Mouse (Mus musculus) retina, embryonic 14.5 days (tissue): ENCODE data around the gene Osbpl11.
"Not testable (repeated sequence)": the region's sequence is repeated elsewhere in the genome, so short reads cannot be mapped to it uniquely, and the experiment has no call there.

Experiments used
- DNase-seq: peaks from one replicate; pipeline ENCODE4 v3.0.0-alpha.2; 2015; ENCODE audit warnings: low spot score

The Osbpl11 gene

GRCm38 (mm10) chr16:33184901-33185260 is at the start of gene Osbpl11:
Gene Osbpl11 (plus strand): TSS chr16:33185071.
- DNase-seq = peak; percentile 98

DNA sequence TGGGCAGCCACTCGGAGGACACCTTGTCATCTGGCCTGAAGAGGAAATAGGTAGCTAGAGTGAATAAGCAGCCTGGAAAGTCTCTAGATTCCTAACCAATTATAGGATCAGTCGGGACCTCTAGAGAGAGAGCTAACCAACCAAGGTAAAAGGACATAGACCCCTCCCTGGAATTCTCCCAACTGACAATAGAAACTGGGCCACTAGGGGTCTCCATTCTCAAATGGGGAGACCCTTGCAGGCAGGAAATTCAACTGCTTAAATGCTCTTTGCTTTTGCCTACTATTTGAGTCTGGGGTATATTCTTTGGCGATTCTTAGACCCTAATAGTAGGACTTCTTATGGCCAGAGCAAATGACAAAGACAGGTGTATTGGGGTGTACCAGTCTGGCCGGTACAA is 49.7 kb upstream of the Osbpl11 start:
- DNase-seq = peak; percentile 47

GRCm38 (mm10) chr16:33139061-33139460 is 45.8 kb upstream of the Osbpl11 start:
- DNase-seq = not testable (repeated sequence)

DNA sequence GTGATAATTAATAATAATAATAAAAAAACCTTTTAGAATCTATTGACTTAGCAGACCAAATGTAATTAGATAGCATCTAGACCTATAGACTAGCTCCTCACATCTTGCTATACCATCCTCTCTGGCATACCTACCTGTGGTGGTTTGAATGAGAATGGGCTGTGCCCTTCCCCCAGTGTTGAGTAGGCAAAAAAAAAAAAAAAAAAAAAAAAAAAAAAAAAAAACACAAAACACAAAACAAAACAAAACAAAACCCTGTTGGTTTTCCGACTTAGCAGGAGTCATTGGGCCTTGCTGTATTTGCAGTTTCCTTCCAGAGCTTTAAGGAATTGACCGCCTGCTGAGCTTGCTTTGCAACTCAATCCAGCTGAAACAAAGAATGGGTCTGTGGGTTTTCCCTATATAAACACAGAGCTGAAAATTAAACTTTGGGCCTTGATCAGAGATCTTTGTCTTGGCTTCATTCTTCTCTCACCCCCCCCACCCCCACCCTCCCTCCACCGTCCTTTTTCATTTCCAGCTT is 43.1 kb upstream of the Osbpl11 start:
- no peak for DNase-seq

DNA sequence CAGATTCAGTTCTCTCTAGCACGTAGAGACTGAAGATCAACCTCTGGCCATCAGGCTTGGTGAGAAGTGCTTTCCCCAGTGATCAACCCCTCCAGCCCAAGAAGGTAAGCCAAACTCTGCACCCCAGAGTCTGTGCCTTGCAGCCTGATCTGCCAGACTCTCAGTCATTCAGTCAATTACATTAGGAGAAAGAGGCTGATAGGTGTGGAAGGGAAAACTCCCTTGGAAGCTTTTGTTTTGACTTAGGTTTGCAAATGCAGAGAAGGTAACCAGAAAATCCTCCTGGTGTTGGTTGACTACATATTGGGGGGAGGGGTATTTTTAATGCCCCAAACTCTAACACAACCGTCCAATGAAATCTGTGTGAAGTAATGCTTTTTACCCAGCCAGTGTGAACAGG is 41.4 kb upstream of the Osbpl11 start:
- DNase-seq = no peak

- DNase-seq = no peak
Measured at GRCm38 (mm10) chr16:33146185-33146584, 38.7 kb upstream of the Osbpl11 start.

GRCm38 (mm10) chr16:33148135-33148534 is 36.7 kb upstream of the Osbpl11 start:
- DNase-seq = no peak

- not testable (repeated sequence) for DNase-seq
Measured at GRCm38 (mm10) chr16:33150875-33151274, 34.0 kb upstream of the Osbpl11 start.

GRCm38 (mm10) chr16:33151558-33151957 is 33.3 kb upstream of the Osbpl11 start:
- DNase-seq = no peak

GRCm38 (mm10) chr16:33154992-33155391 is 29.9 kb upstream of the Osbpl11 start:
- peak; percentile 56 for DNase-seq

DNA sequence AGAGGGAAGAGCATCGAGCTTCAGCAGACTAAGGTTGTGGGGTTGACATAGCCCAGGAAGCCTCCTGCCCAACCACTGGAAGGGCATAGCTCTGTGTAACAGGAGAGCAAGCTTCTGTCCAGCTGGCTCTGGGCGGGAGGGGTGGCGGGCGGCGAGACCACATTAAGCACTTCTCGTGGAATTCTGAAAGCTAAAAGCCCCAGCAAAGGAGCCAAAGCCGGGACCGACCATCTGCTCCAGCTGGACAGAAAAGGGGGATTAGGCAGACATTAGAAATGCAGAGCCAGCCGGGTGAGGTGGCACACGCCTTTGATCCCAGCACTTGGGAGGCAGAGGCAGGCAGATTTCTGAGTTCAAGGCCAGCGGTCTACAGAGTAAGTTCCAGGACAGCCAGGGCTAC is 26.9 kb upstream of the Osbpl11 start:
- DNase-seq = peak; percentile 9

DNA sequence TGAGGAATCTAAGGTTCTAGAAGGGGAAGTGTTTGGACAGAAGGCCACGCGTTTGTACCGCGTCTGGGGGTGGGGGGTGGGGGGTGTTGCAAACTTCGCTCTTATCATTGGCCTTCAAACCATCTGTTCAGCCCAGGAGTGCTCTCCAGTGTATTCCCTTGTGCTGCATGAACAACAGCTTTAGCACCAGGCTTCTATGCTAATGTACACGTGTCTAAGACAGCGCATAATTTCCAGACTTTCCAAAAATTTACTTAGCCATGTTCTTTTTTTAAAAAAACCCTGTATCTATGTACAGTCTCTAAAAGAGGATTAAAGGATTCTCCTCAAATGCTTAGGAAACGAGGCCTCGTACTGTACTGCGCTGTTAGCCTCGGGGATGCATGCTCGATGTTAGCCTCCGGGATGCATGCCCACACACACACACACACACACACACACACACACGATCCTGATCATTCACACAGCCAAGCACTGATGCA is 26.2 kb upstream of the Osbpl11 start:
- DNase-seq = no peak

- DNase-seq = no peak
Measured at GRCm38 (mm10) chr16:33159363-33159762, 25.5 kb upstream of the Osbpl11 start.

DNA sequence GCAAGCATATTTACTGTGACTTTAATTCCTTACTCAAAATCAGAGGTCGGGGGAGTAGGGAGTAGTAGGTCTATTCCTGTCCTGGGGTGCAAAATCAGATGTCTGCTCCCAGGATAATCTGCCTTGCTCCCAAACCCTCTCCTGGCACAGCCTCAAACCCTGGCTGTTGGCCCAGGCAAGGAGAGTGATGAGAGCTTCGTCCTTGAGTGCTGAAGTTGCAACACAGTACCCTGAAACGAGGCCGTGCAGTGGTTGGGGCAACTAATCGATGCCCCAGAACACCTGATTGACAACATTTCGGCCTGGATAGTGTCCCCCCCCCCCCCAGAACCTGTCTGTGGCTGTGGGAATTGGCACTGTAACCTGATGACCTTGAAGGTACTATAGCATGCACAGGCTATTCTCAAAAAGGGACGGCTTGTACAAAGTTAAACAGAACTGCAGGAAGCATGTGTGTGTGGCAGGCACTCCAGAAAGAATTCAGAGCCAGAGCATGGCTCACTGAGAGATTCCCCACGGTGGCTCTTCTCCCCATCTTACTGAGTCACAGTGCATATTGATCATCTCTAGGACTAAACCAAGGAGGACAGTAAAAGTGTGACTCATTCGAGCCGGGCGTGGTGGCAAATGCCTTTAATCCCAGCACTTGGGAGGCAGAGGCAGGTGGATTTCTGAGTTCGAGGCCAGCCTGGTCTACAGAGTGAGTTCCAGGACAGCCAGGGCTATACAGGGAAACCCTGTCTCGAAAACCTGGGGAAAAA is 21.4 kb upstream of the Osbpl11 start:
- no peak for DNase-seq

DNA sequence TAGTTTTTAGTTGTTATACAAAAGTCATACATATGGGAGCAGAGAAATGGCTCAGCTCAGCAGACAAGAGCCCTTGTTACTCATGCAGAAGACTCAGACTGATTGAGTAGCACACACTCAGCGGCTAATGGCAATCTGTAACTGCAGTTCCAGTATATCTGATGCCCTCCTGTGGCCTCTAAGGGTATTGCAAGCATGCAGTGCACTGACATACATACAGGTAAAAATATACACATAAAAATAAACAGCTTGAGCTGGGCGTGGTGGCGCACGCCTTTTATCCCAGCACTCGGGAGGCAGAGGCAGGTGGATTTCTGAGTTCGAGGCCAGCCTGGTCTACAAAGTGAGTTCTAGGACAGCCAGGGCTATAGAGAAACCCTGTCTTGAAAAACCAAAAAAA is 18.6 kb upstream of the Osbpl11 start:
- DNase-seq = peak; percentile 67

- no peak for DNase-seq
Measured at GRCm38 (mm10) chr16:33167537-33167936, 17.3 kb upstream of the Osbpl11 start.

DNA sequence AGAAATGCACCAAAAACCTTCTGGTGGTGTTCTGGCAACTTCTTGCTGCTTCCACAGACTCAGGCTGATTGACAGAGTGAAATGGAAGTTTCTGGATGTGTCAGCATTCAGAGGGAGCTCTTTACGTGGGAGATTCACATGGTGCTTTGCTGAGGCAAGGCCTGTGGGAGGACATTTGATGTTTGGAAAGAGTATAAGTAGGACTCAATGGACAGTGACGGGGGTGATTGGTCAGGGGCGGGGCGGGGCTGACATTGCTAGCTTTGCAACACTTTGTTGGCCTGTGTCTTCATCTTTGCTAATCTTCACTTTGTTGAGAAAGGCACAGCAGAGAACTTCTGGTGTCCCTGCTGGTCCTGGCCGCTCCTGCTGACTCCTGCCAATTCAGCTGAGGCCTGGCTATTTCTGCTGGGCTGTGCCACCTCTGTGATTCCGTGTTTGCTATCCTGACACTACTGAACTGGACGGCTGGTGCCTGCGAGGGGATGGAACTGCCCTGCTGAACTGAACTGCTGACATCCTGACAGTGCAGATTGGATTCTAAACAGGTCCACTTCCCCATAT is 15.3 kb upstream of the Osbpl11 start:
- no peak for DNase-seq

DNA sequence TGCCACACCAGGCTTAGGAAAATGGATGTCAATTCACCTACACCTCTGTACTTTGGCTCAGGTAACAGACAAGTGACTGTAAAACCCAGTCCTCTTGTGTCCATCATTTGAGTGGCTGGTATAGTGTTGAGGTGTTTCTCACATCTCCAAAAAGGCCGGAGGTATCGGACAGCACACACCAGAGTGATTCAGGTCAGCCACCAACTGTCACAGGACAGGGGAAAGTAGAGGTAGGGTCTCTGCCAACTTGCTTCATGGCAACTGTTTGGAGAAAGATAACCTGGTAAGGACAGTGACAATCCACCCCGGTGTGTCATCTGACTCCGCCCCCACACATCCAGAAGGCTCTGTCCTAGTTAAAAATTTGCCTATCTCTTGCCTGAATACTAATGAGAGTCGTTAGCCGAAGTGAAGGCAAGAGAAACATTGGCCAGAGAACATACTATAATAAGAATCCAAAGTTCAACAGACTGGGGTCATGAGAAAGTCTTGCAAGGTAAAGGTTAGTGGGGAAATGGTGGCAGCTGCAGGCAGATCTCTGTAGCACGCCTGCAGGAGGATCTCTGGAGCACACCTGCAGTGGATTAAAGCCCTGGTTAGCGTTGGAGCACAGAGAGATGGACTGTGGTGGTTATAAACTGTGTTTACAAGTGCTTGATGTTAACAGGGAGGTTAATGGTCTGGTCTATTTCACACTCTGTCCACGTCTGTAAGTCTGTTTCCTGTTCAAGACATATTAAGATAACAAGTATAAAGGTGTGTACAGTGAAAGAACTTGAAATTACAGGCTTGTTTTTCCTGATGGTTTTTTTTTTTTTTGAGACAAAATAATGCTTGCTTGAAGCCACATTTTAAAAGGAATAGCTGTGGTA is 13.9 kb upstream of the Osbpl11 start:
- DNase-seq = no peak

DNA sequence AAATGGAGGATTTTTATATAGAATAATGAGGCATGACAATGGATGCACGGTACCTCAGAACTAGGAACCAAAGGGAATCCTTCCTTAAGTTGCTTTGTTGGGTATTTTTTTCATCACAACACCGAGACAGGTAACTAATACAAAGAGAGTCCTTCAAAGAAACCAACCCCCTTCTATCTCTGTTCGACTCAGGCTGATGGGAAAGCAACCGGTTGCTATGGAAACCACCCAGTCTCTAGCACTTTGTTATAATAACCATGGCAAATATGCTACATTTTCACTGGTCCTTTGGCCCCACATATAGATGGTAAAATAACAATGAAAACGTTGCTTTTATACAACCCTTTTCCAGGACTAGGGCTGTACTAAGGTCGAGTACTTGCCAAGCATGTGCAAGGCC is 13.1 kb upstream of the Osbpl11 start:
- no peak for DNase-seq

DNA sequence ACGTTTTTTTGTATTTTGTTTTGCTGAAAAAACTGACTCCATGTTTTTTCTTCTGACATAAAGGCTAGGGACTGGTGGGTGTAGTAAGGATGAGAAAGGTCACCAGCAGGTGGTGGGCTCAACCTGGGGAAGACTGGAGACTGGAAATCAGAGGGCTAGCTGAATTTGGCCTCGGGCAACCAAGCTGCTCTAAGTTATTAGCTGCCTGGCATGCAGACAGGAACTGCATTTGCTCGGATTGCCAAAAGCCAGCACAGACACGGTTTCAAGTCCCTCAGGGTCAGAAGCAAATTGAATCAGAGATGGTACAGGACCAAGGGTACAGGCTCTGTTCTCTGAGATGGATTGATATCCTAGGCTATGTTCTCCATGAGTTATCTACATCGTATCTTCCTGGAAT is 11.7 kb upstream of the Osbpl11 start:
- DNase-seq = no peak

DNA sequence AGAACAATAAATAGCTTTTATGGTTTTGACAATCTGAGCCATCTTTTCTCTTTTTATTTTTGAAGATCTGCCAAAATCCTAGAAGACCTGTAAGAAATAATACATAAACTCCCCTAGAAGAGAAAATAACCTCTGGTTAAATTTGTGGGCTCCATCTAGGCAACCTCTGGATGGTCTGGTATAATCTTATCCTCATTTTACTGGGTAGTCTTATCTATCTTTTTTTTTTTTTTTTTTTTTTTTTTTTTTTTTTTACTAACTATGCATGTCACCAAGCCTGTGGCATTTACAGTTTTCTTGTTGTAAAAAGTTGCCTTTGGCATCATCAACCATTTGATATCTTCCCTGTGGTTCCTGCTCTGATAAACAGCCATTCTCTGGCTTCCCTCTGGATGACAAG is 10.2 kb upstream of the Osbpl11 start:
- no peak for DNase-seq

GRCm38 (mm10) chr16:33176831-33177230 is 8.0 kb upstream of the Osbpl11 start:
- DNase-seq = not testable (repeated sequence)

DNA sequence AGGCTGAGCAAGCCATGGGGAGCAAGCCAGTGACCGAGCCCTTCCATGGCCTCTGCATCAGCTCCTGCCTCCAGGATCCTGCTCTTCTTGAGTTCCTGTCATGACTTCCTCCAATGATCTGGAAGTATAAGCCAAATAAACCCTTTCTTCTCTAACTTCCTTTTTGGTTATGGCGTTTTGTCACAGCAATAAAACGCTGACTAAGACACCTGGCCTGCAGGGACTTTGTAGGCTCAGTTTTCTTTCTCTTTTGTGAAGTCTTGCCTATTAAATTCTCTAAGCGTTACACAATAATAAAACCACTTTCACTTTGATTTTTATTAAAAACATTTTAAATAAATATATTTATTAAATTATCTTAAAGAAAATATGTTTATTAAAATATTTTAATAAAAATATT is 7.1 kb upstream of the Osbpl11 start:
- DNase-seq = no peak
